Mouse (Mus musculus) midbrain, postnatal 0 days (tissue): Measurements from ENCODE around the gene Odf3l2. TPM values are rescaled to one million over a fixed set of nuclear protein-coding genes. Genes with fewer than 3 reads are reported as not detected.

Experiments
- ATAC-seq: fragments of 200-750 bp; cut with Nextera tagmentation; 2 replicates; pipeline ENCODE4 v1.8.0; 2017; ENCODE audit warnings: moderate number of reproducible peaks, mild to moderate bottlenecking, moderate TSS enrichment, moderate library complexity; ENCODE audit not compliant: low FRiP score
- DNase-seq: peaks from one replicate; pipeline ENCODE4 v3.0.0-alpha.2; 2015; ENCODE audit warnings: low spot score
- H3K27ac ChIP-seq: fragments of 300-500 bp; sonication (generic); 2 replicates; pipeline ENCODE4 v1.5.1; 2014; ENCODE audit warnings: low read depth, mild to moderate bottlenecking, low read length, mixed read lengths
- H3K27me3 ChIP-seq: fragments of 300-500 bp; sonication (generic); 2 replicates; pipeline ENCODE4 v1.6.1; 2014; ENCODE audit warnings: low read length, control low read depth, mixed read lengths; ENCODE audit not compliant: insufficient read depth
- H3K36me3 ChIP-seq: fragments of 300-500 bp; sonication (generic); 2 replicates; pipeline ENCODE4 v1.6.1; 2014; ENCODE audit warnings: low read length, control low read depth, mixed read lengths; ENCODE audit not compliant: insufficient read depth
- H3K4me1 ChIP-seq: fragments of 300-500 bp; sonication (generic); 2 replicates; pipeline ENCODE4 v1.6.1; 2014; ENCODE audit warnings: mild to moderate bottlenecking, control low read depth, antibody characterized with exemption, low read length, mixed read lengths; ENCODE audit not compliant: insufficient read depth
- H3K4me2 ChIP-seq: fragments of 300-500 bp; sonication (generic); 2 replicates; pipeline ENCODE4 v1.6.1; 2014; ENCODE audit warnings: low read depth, mild to moderate bottlenecking, low read length, mixed read lengths; ENCODE audit not compliant: poor library complexity, severe bottlenecking
- H3K4me3 ChIP-seq: fragments of 300-500 bp; sonication (generic); 2 replicates; pipeline ENCODE4 v1.5.1; 2014; ENCODE audit warnings: low read depth, mild to moderate bottlenecking, low read length, moderate library complexity
- H3K9ac ChIP-seq: fragments of 300-500 bp; sonication (generic); replicated peaks from 2 replicates; pipeline ENCODE4 v1.6.1; 2014; ENCODE audit warnings: mild to moderate bottlenecking, low read length, moderate library complexity, mixed read lengths; ENCODE audit not compliant: poor library complexity, severe bottlenecking
- H3K9me3 ChIP-seq: fragments of 300-500 bp; sonication (generic); 2 replicates; pipeline ENCODE4 v1.6.1; 2016; ENCODE audit warnings: low read length, control low read depth
- CTCF ChIP-seq: IDR thresholded peaks from 2 replicates; pipeline ENCODE4 v1.5.1; 2016; ENCODE audit warnings: antibody characterized with exemption, mild to moderate bottlenecking
- WGBS: fragments of 180-500 bp; shearing (Covaris S2); extraction: QIAGEN DNeasy Blood & Tissue Kit; methylation state at CpG from one replicate; pipeline ENCODE4 v1.1.7; 2014; 5-methylcytosine and 5-hydroxymethylcytosine counted together
- polyA plus RNA-seq: library from polyadenylated mRNA; unstranded; fragments of >200 nt; fragmentation: Nextera tagmentation; extraction: Ambion mirVana; gene quantifications from 2 replicates; pipeline ENCODE4 v1.2.1, GENCODE M21; 2015
- total RNA-seq: library from RNA; depleted of rRNA; stranded (reverse); fragments of >200 nt; gene quantifications from 2 replicates; pipeline ENCODE4 v1.2.3, GENCODE M21; 2014; rRNA removed

Gene Odf3l2
- total and polyA plus RNA-seq, 2 experiments from 2014 or later, result 2.1 TPM; not detected in 1

DNA sequence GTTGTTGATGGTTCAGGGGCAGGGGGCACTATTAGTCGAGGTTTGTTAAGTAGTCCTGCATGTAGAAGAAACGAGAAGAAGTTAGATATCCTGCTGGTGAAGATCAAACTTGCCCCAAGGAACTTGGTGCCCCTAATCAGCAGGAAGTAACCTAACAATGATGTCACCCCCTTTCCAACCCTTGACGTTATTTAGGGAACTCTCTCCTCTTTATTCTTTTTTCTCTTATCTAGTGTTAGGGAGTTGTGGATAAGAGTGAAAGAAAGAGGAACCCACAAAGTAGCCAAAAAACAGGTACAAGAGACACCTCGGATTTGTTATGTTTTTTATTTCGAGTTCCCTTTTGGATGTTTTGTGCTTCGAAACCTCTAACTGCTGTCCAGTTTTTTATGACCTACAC is 51.4 kb downstream of the Odf3l2 start:
- H3K36me3 ChIP-seq, result no peaks in the 10 kb centered on the region
- 64% methylated on average over 6 of the region's 6 CpGs for WGBS
- no peak for TF ChIP-seq CTCF
- no peaks in the 10 kb centered on the region for H3K9me3 ChIP-seq
- no peak overlapping the region for H3K4me3 ChIP-seq
- DNase-seq (no peak), ATAC-seq (no peak)
- no peaks in the 10 kb centered on the region for H3K4me1 ChIP-seq
- H3K27me3 ChIP-seq, result no peaks in the 10 kb centered on the region
- H3K27ac ChIP-seq, result no peak overlapping the region
- no peak overlapping the region for H3K9ac ChIP-seq
- H3K4me2 ChIP-seq, result no peak overlapping the region

DNA sequence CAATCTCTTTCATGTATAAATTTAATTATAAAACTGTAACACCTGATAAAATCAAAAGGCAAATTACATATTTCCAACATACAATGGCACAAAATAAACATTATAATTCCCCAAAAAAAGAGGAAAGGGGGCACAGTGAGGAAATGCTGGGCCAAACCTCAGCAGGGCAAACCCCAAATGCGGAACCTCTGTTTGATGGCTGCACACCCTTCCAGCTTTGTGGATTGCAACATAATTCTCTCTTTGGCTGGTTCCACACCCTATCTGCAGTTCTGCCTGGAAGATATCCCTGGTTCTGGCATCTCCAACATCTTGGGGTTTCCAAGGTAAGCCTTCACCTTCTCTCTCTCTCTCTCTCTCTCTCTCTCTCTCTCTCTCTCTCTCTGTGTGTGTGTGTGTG is 54.8 kb downstream of the Odf3l2 start:
- Histone ChIP-seq H3K4me3 (no peak overlapping the region), H3K4me2 (no peak overlapping the region), H3K9me3 (no peaks in the 10 kb centered on the region), H3K9ac (no peak overlapping the region), H3K27ac (no peak overlapping the region), H3K4me1 (no peaks in the 10 kb centered on the region), H3K36me3 (no peaks in the 10 kb centered on the region), H3K27me3 (no peaks in the 10 kb centered on the region)
- no peak for ATAC-seq
- DNase-seq, result no peak
- WGBS, result 93% methylated on average over 1 of the region's 1 CpGs
- no peak for TF ChIP-seq CTCF

Other genes starting within 250 kb of the Odf3l2 start
- not detected in 2 replicates for gene Vmn2r83, start 177.0 kb downstream of the Odf3l2 start, total RNA-seq
- gene Vmn2r83, start 177.0 kb downstream of the Odf3l2 start, polyA plus RNA-seq, result not detected in 2 replicates
- gene Plpp2, start 111.9 kb downstream of the Odf3l2 start, total RNA-seq, result 34.6 and 56.9 TPM in 2 replicates
- 22.7 and 25.6 TPM in 2 replicates for gene Plpp2, start 111.9 kb downstream of the Odf3l2 start, polyA plus RNA-seq
- gene Mier2, start 90.5 kb downstream of the Odf3l2 start, total RNA-seq, result 95.6 and 98.8 TPM in 2 replicates
- gene Mier2, start 90.5 kb downstream of the Odf3l2 start, polyA plus RNA-seq, result 43.3 and 46.6 TPM in 2 replicates
- not detected in 2 replicates for gene Theg, start 58.4 kb downstream of the Odf3l2 start, total RNA-seq
- not detected in 2 replicates for gene Theg, start 58.4 kb downstream of the Odf3l2 start, polyA plus RNA-seq
- 43.6 and 45.2 TPM in 2 replicates for gene C2cd4c, start 31.7 kb downstream of the Odf3l2 start, total RNA-seq
- 1.7 and 1.8 TPM in 2 replicates for gene C2cd4c, start 31.7 kb downstream of the Odf3l2 start, polyA plus RNA-seq
- 74.5 and 78.2 TPM in 2 replicates for gene Shc2, start 7.8 kb downstream of the Odf3l2 start, total RNA-seq
- gene Shc2, start 7.8 kb downstream of the Odf3l2 start, polyA plus RNA-seq, result 25.9 and 26.2 TPM in 2 replicates
- 1.7 and 1.9 TPM in 2 replicates for gene Madcam1, start 18.8 kb upstream of the Odf3l2 start, total RNA-seq
- gene Madcam1, start 18.8 kb upstream of the Odf3l2 start, polyA plus RNA-seq, result 1.3 and 1.6 TPM in 2 replicates
- 80.9 and 85.9 TPM in 2 replicates for gene Tpgs1, start 23.6 kb upstream of the Odf3l2 start, total RNA-seq
- 139 and 146 TPM in 2 replicates for gene Tpgs1, start 23.6 kb upstream of the Odf3l2 start, polyA plus RNA-seq
- gene Cdc34, start 36.5 kb upstream of the Odf3l2 start, total RNA-seq, result 65.8 and 99.4 TPM in 2 replicates
- gene Cdc34, start 36.5 kb upstream of the Odf3l2 start, polyA plus RNA-seq, result 72.5 and 75.2 TPM in 2 replicates
- 0.66 and 0.85 TPM in 2 replicates for gene Gzmm, start 43.3 kb upstream of the Odf3l2 start, total RNA-seq
- 1.2 and 1.4 TPM in 2 replicates for gene Gzmm, start 43.3 kb upstream of the Odf3l2 start, polyA plus RNA-seq
- gene Bsg, start 58.8 kb upstream of the Odf3l2 start, total RNA-seq, result 1,054 and 1,082 TPM in 2 replicates
- 1,042 and 1,135 TPM in 2 replicates for gene Bsg, start 58.8 kb upstream of the Odf3l2 start, polyA plus RNA-seq
- gene Hcn2, start 70.9 kb upstream of the Odf3l2 start, total RNA-seq, result 60.9 and 66.1 TPM in 2 replicates
- 5.0 TPM in 2 replicates for gene Hcn2, start 70.9 kb upstream of the Odf3l2 start, polyA plus RNA-seq
- 42.0 and 43.2 TPM in 2 replicates for gene Polrmt, start 100.8 kb upstream of the Odf3l2 start, total RNA-seq
- gene Polrmt, start 100.8 kb upstream of the Odf3l2 start, polyA plus RNA-seq, result 32.5 and 37.4 TPM in 2 replicates
- 1.7 and 2.2 TPM in 2 replicates for gene Fgf22, start 109.3 kb upstream of the Odf3l2 start, total RNA-seq
- 3.1 and 4.0 TPM in 2 replicates for gene Fgf22, start 109.3 kb upstream of the Odf3l2 start, polyA plus RNA-seq
- gene Rnf126, start 121.2 kb upstream of the Odf3l2 start, total RNA-seq, result 79.6 and 107 TPM in 2 replicates
- gene Rnf126, start 121.2 kb upstream of the Odf3l2 start, polyA plus RNA-seq, result 121 and 134 TPM in 2 replicates
- gene Fstl3, start 131.5 kb upstream of the Odf3l2 start, total RNA-seq, result 3.3 and 3.4 TPM in 2 replicates
- 3.0 and 3.9 TPM in 2 replicates for gene Fstl3, start 131.5 kb upstream of the Odf3l2 start, polyA plus RNA-seq
- gene Prss57, start 145.2 kb upstream of the Odf3l2 start, total RNA-seq, result 1.1 TPM in 1 of 2 replicates, not detected in the other
- gene Prss57, start 145.2 kb upstream of the Odf3l2 start, polyA plus RNA-seq, result 0.09 and 0.25 TPM in 2 replicates
- gene Palm, start 147.8 kb upstream of the Odf3l2 start, total RNA-seq, result 161 and 165 TPM in 2 replicates
- 302 and 308 TPM in 2 replicates for gene Palm, start 147.8 kb upstream of the Odf3l2 start, polyA plus RNA-seq
- 0.24 TPM in 1 of 2 replicates, not detected in the other for gene Misp, start 175.3 kb upstream of the Odf3l2 start, total RNA-seq
- gene Misp, start 175.3 kb upstream of the Odf3l2 start, polyA plus RNA-seq, result 0.18 and 0.27 TPM in 2 replicates
- 114 and 119 TPM in 2 replicates for gene Ptbp1, start 208.7 kb upstream of the Odf3l2 start, total RNA-seq
- 46.2 and 49.7 TPM in 2 replicates for gene Ptbp1, start 208.7 kb upstream of the Odf3l2 start, polyA plus RNA-seq
- 5.9 and 7.5 TPM in 2 replicates for gene Prtn3, start 228.7 kb upstream of the Odf3l2 start, total RNA-seq
- 11.7 and 14.6 TPM in 2 replicates for gene Prtn3, start 228.7 kb upstream of the Odf3l2 start, polyA plus RNA-seq
- gene Plppr3, start 228.9 kb upstream of the Odf3l2 start, total RNA-seq, result 494 and 539 TPM in 2 replicates
- 350 and 358 TPM in 2 replicates for gene Plppr3, start 228.9 kb upstream of the Odf3l2 start, polyA plus RNA-seq
- not detected in 2 replicates for gene Elane, start 240.5 kb upstream of the Odf3l2 start, total RNA-seq
- not detected in 2 replicates for gene Elane, start 240.5 kb upstream of the Odf3l2 start, polyA plus RNA-seq
- not detected in 2 replicates for gene Cfd, start 245.1 kb upstream of the Odf3l2 start, total RNA-seq
- gene Cfd, start 245.1 kb upstream of the Odf3l2 start, polyA plus RNA-seq, result not detected in 2 replicates